ENCODE assay signal across 8 mouse cellular contexts in genomic region chr2:31847908-31848307, GRCm38 (mm10). TPM values are rescaled to one million over a fixed set of nuclear protein-coding genes. Genes with fewer than 3 reads are reported as not detected.
A peak's percentile ranks its signal among the peaks of the same experiment; 100 is the strongest.
DNase-seq lines count a peak whose midpoint lies in the region; ATAC-seq and TF ChIP-seq lines count a peak whose summit lies in the region.

No protein-coding gene starts in this region.

- H3K36me3 ChIP-seq in heart, embryonic 10.5 days: no peaks in the 10 kb centered on the region
- H3K36me3 ChIP-seq in hindbrain, postnatal 0 days (ENCODE audit: insufficient read depth, low read length): no peaks in the 10 kb centered on the region
- H3K36me3 ChIP-seq in liver, embryonic 12.5 days: no peaks in the 10 kb centered on the region
- no peaks in the 10 kb centered on the region for H3K36me3 ChIP-seq in spleen, adult 2 months (ENCODE audit: control insufficient read depth, insufficient read depth, low read length)

- H3K4me1 ChIP-seq in heart, embryonic 10.5 days: peaks cover 39% of the 10 kb centered on the region
- peaks cover 10% of the 10 kb centered on the region; the same call in 1 of the 2 replicates for H3K4me1 ChIP-seq in hindbrain, postnatal 0 days (ENCODE audit: insufficient read depth, low read length)
- peaks cover 21% of the 10 kb centered on the region for H3K4me1 ChIP-seq in liver, embryonic 12.5 days
- peaks cover 9% of the 10 kb centered on the region; the same call in 1 of the 2 replicates for H3K4me1 ChIP-seq in spleen, adult 2 months (ENCODE audit: control insufficient read depth, insufficient read depth, insufficient read length)

- peak; percentile 24; the same call in 1 of the 2 replicates for ATAC-seq in hindbrain, postnatal 0 days
- ATAC-seq in liver, embryonic 12.5 days: peak; percentile 80

- WGBS in heart, embryonic 10.5 days: 13% methylated on average over 6 of the region's 6 CpGs
- WGBS in hindbrain, postnatal 0 days: 31% methylated on average over 6 of the region's 6 CpGs
- WGBS in liver, embryonic 12.5 days (ENCODE audit: insufficient replicate concordance): 11% methylated on average over 6 of the region's 6 CpGs
- WGBS in spleen, adult 2 months: 30% methylated on average over 6 of the region's 6 CpGs

- no peak overlapping the region for H3K9ac ChIP-seq in hindbrain, postnatal 0 days (replicated peaks; ENCODE audit: low read length)
- no peak overlapping the region for H3K9ac ChIP-seq in liver, embryonic 12.5 days

- no peak for TF ChIP-seq POLR2A in spleen, adult 2 months (IDR thresholded peaks at IDR 0.05; ENCODE audit: low read depth, low read length)

- peak; percentile 23 for DNase-seq in heart, postnatal 4 days
- no peak for DNase-seq in heart, embryonic 10.5 days (ENCODE audit: low spot score)
- DNase-seq in ZHBTc4 (ENCODE audit: low read depth, low spot score): peak; percentile 66
- no peak for DNase-seq in hindbrain, postnatal 0 days (ENCODE audit: low spot score)
- peak; percentile 29 to 45 for DNase-seq in spleen, adult 2 months (ENCODE audit: low read depth in 1 of 2, low spot score in 2 of 2)
- no peak for DNase-seq in left cerebral cortex, adult 8-10 months (ENCODE audit: low spot score in 2 of 2)
- no peak for DNase-seq in left cerebral cortex, adult 18-20 months (ENCODE audit: low spot score in 2 of 2)

- H3K27me3 ChIP-seq in heart, embryonic 10.5 days (ENCODE audit: insufficient read depth, poor library complexity, severe bottlenecking): peaks cover 58% of the 10 kb centered on the region
- no peaks in the 10 kb centered on the region for H3K27me3 ChIP-seq in hindbrain, postnatal 0 days (ENCODE audit: insufficient read depth, low read length)
- H3K27me3 ChIP-seq in liver, embryonic 12.5 days (replicated peaks): peaks cover 63% of the 10 kb centered on the region
- H3K27me3 ChIP-seq in spleen, adult 2 months (ENCODE audit: control insufficient read depth, insufficient read depth, low read length): peaks cover 24% of the 10 kb centered on the region

- H3K27ac ChIP-seq in heart, embryonic 10.5 days: no peak overlapping the region
- H3K27ac ChIP-seq in hindbrain, postnatal 0 days: no peak overlapping the region
- H3K27ac ChIP-seq in liver, embryonic 12.5 days: 0 out of 2 replicates have a peak overlapping the region, but pooled peaks have one; percentile 10
- H3K27ac ChIP-seq in spleen, adult 2 months (ENCODE audit: insufficient read depth, low read length): no peak overlapping the region

- no peak overlapping the region for H3K4me3 ChIP-seq in heart, embryonic 10.5 days
- H3K4me3 ChIP-seq in hindbrain, postnatal 0 days (ENCODE audit: low read length): no peak overlapping the region
- no peak overlapping the region for H3K4me3 ChIP-seq in liver, embryonic 12.5 days
- H3K4me3 ChIP-seq in spleen, adult 2 months (ENCODE audit: extremely low read depth, insufficient read depth, insufficient read length): no peak overlapping the region

- no peaks in the 10 kb centered on the region for H3K9me3 ChIP-seq in heart, embryonic 10.5 days
- H3K9me3 ChIP-seq in hindbrain, postnatal 0 days (ENCODE audit: low read length): no peaks in the 10 kb centered on the region
- H3K9me3 ChIP-seq in liver, embryonic 12.5 days (replicated peaks): no peaks in the 10 kb centered on the region

- TF ChIP-seq CTCF in hindbrain, postnatal 0 days (IDR thresholded peaks at IDR 0.05; ENCODE audit: low read depth): peak; percentile 70
- peak; percentile 77 for TF ChIP-seq CTCF in spleen, adult 2 months (IDR thresholded peaks at IDR 0.05; ENCODE audit: extremely low read depth, insufficient read depth, insufficient read length, insufficient replicate concordance)

- H3K4me2 ChIP-seq in hindbrain, postnatal 0 days (ENCODE audit: low read depth, low read length): no peak overlapping the region
- no peak overlapping the region for H3K4me2 ChIP-seq in liver, embryonic 12.5 days

RNA-seq across cellular contexts. Expression of gene Fibcd1, which starts 2.1 kb away (rescaled TPM):
- not detected for total RNA-seq in heart, postnatal 4 days (2021)
- 0.12 and 0.36 TPM in 2 replicates for polyA plus RNA-seq in heart, embryonic 10.5 days (2016; fragmentation: Nextera tagmentation; extraction: Ambion mirVana)
- 27.3 and 28.9 TPM in 2 replicates for total RNA-seq in hindbrain, postnatal 0 days (2014; rRNA removed)
- polyA plus RNA-seq in hindbrain, postnatal 0 days (2015; fragmentation: Nextera tagmentation; extraction: Ambion mirVana): 8.7 and 9.1 TPM in 2 replicates
- polyA plus RNA-seq in liver, embryonic 12.5 days (2016; fragmentation: Nextera tagmentation; extraction: Ambion mirVana): not detected in 2 replicates
- polyA plus RNA-seq in spleen, adult 2 months (2012; rRNA removed): 0.16 and 0.20 TPM in 2 replicates
- 1 to 10 TPM; 6.9 to 9.0 (median 7.4) TPM for total RNA-seq in left cerebral cortex, adult 8-10 months (2022)
- 1 to 10 TPM; 7.4 to 9.2 TPM for total RNA-seq in left cerebral cortex, adult 18-20 months (2021)

RNA-seq across cellular contexts. Expression of gene Qrfp, which starts 37.5 kb away (rescaled TPM):
- total RNA-seq in heart, postnatal 4 days (2021): not detected
- 0.06 TPM in 1 of 2 replicates, not detected in the other for polyA plus RNA-seq in heart, embryonic 10.5 days (2016; fragmentation: Nextera tagmentation; extraction: Ambion mirVana)
- not detected in 2 replicates for total RNA-seq in hindbrain, postnatal 0 days (2014; rRNA removed)
- polyA plus RNA-seq in hindbrain, postnatal 0 days (2015; fragmentation: Nextera tagmentation; extraction: Ambion mirVana): 0.06 TPM in 1 of 2 replicates, not detected in the other
- 0.04 and 0.06 TPM in 2 replicates for polyA plus RNA-seq in liver, embryonic 12.5 days (2016; fragmentation: Nextera tagmentation; extraction: Ambion mirVana)
- polyA plus RNA-seq in spleen, adult 2 months (2012; rRNA removed): 0.93 and 1.1 TPM in 2 replicates
- not detected for total RNA-seq in left cerebral cortex, adult 8-10 months (2022)
- not detected for total RNA-seq in left cerebral cortex, adult 18-20 months (2021)

RNA-seq across cellular contexts. Expression of gene Lamc3, which starts 39.2 kb away (rescaled TPM):
- under 1 TPM; 0.62 to 0.95 TPM for total RNA-seq in heart, postnatal 4 days (2021)
- 1.7 and 2.2 TPM in 2 replicates for polyA plus RNA-seq in heart, embryonic 10.5 days (2016; fragmentation: Nextera tagmentation; extraction: Ambion mirVana)
- 11.6 and 12.9 TPM in 2 replicates for total RNA-seq in hindbrain, postnatal 0 days (2014; rRNA removed)
- polyA plus RNA-seq in hindbrain, postnatal 0 days (2015; fragmentation: Nextera tagmentation; extraction: Ambion mirVana): 2.0 and 2.1 TPM in 2 replicates
- polyA plus RNA-seq in liver, embryonic 12.5 days (2016; fragmentation: Nextera tagmentation; extraction: Ambion mirVana): 0.11 and 0.18 TPM in 2 replicates
- polyA plus RNA-seq in spleen, adult 2 months (2012; rRNA removed): 2.1 and 2.7 TPM in 2 replicates
- 1 to 10 TPM; 5.7 to 7.5 (median 6.6) TPM for total RNA-seq in left cerebral cortex, adult 8-10 months (2022)
- total RNA-seq in left cerebral cortex, adult 18-20 months (2021): 1 to 10 TPM; 5.7 to 7.9 TPM

Comparison
In these comparisons a context has a peak if more than half of its experiments do, and no peak if none do; other contexts are left out.
1. DNase-seq: peak in heart, postnatal 4 days (single experiment), ZHBTc4 (single experiment) and spleen, adult 2 months (2 of 2); none in heart, embryonic 10.5 days (single experiment), hindbrain, postnatal 0 days (single experiment), left cerebral cortex, adult 8-10 months (0 of 2) and left cerebral cortex, adult 18-20 months (0 of 2).
2. RNA of gene Fibcd1, which starts 2.1 kb away (total RNA-seq): 27.3 to 28.9 TPM in hindbrain, postnatal 0 days, 7.4 to 9.2 TPM in left cerebral cortex, adult 18-20 months and 6.9 to 9.0 TPM in left cerebral cortex, adult 8-10 months; not detected in heart, postnatal 4 days; every median in the first group is over 4 times any median in the second.